Mouse (Mus musculus) spleen, adult 2 months (tissue): ENCODE measurements at regions not wholly inside any gene's neighbourhood (a gene's known extent, or its start where the extent isn't known, plus 50 kb on each side); places are given as distances from the start of the nearest gene placed in this dataset.

Source experiments
- CTCF ChIP-seq: fragments of 200-500 bp; IDR thresholded peaks from 2 replicates; pipeline ENCODE4 v1.5.1; 2011; ENCODE audit warnings: mild to moderate bottlenecking, inconsistent platforms; ENCODE audit not compliant: insufficient read depth, insufficient read length, insufficient replicate concordance; ENCODE audit errors: extremely low read depth
- POLR2A ChIP-seq: fragments of 200-500 bp; IDR thresholded peaks from 2 replicates; pipeline ENCODE4 v1.6.1; 2011; ENCODE audit warnings: low read depth, low read length, inconsistent platforms

GRCm38 (mm10) chr6:31292081-31292480 lies 106.5 kb upstream of the Mkln1 start:
- no peak for TF ChIP-seq CTCF
- no peak for TF ChIP-seq POLR2A
